Mouse (Mus musculus) embryonic facial prominence, embryonic 12.5 days (tissue): Measurements from ENCODE around the gene Olfr313. TPM values are rescaled to one million over a fixed set of nuclear protein-coding genes. Genes with fewer than 3 reads are reported as not detected.

Experiments
- ATAC-seq: fragments of 200-750 bp; cut with Nextera tagmentation; 2 replicates; pipeline ENCODE4 v1.8.0; 2017; ENCODE audit not compliant: insufficient number of reproducible peaks, insufficient read depth, low FRiP score, low TSS enrichment
- H3K27ac ChIP-seq: fragments of 300-500 bp; sonication (generic); 2 replicates; pipeline ENCODE4 v1.5.1; 2016; ENCODE audit warnings: mild to moderate bottlenecking
- H3K27me3 ChIP-seq: fragments of 300-500 bp; sonication (generic); 2 replicates; pipeline ENCODE4 v1.6.1; 2016; ENCODE audit warnings: mild to moderate bottlenecking, moderate library complexity
- H3K36me3 ChIP-seq: fragments of 300-500 bp; sonication (generic); 2 replicates; pipeline ENCODE4 v1.6.1; 2016; ENCODE audit warnings: mild to moderate bottlenecking
- H3K4me1 ChIP-seq: fragments of 300-500 bp; sonication (generic); 2 replicates; pipeline ENCODE4 v1.6.1; 2016
- H3K4me2 ChIP-seq: fragments of 300-500 bp; sonication (generic); replicated peaks from 2 replicates; pipeline ENCODE4 v1.6.1; 2016; ENCODE audit warnings: mild to moderate bottlenecking, moderate library complexity
- H3K4me3 ChIP-seq: fragments of 300-500 bp; sonication (generic); 2 replicates; pipeline ENCODE4 v1.5.1; 2016; ENCODE audit warnings: mild to moderate bottlenecking
- H3K9ac ChIP-seq: fragments of 300-500 bp; sonication (generic); 2 replicates; pipeline ENCODE4 v1.6.1; 2016; ENCODE audit warnings: mild to moderate bottlenecking, moderate library complexity
- H3K9me3 ChIP-seq: fragments of 300-500 bp; sonication (generic); 2 replicates; pipeline ENCODE4 v1.6.1; 2016; ENCODE audit warnings: mild to moderate bottlenecking, moderate library complexity
- WGBS: fragments of 180-500 bp; shearing (Covaris S2); methylation state at CpG from one replicate; pipeline ENCODE4 v1.1.7; 2016; 5-methylcytosine and 5-hydroxymethylcytosine counted together
- polyA plus RNA-seq: library from polyadenylated mRNA; unstranded; fragments of >200 nt; fragmentation: Nextera tagmentation; extraction: Ambion mirVana; gene quantifications from 2 replicates; pipeline ENCODE4 v1.2.1, GENCODE M21; 2016

Gene Olfr313
- polyA plus RNA-seq, 1 experiment from 2014 or later: not detected

DNA sequence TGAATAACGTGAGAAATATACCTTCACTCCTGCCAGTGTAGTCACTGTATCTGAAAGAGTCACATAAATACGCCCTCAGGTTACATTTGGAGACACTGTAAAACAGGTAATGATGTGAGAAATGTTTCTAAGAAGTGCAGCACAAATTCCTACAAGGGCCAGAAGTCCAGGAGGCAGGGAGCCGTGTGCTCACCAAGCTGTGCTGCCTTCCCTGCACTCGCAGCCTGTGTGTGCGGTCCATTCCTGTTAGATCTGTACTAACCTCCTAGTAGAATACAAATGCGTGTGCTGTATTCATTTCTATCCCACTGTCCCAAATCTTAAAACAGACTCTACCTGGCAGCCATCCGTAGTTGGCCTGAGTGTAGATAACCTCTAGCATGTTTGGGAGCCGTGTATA is 45.9 kb downstream of the Olfr313 start:
- Histone ChIP-seq H3K9me3 (peaks cover 24% of the 10 kb centered on the region), H3K4me3 (no peak overlapping the region), H3K4me1 (no peaks in the 10 kb centered on the region), H3K4me2 (no peak overlapping the region), H3K27me3 (no peaks in the 10 kb centered on the region), H3K36me3 (peaks cover 52% of the 10 kb centered on the region), H3K27ac (no peak overlapping the region), H3K9ac (no peak overlapping the region)
- no peak for ATAC-seq
- 96% methylated on average over 8 of the region's 8 CpGs for WGBS

DNA sequence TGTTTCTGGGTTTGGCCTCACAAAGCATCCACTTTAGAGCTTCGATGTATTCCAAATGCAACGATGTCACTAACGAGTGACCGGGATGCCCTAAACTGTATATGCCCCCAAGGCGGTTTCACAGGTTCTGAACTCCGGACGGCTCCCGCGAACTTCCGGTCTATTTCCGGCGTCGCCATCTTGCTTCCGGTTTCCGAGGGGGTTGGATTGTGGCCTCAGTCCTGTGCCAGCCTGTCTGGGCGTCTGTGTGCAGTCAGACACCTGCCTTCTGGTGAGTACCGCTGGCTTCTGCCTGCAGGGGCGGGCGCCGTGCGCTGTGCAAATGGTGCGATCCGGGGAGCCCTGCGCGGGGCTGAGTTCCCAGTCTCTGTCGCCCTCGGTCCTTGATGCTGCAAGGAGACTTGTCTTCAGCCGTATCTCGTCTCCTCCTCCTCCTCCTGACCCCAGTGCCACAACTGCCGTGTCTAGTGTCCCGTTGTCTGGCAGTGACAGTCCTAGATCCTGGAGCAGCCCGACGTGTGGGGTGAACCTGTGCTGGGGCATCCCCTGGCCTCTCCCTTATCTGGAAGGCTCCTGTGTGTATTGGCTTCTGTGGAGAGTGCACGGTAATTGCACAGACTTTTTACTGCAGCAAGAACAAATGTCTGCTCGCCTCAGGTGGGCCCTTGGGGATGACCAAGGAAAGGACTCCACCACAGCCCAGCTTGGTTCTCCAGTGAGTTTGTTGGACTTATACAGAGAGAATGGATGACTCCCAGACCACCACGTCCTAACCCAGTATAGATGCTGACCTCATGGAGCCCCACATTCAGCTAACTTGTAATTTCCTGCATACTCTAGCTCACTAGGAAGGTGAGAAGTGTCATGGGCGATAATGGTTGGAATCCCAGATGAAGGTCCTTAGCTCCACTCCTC is 52.5 kb downstream of the Olfr313 start, which contains the start of gene 2810021J22Rik:
Gene 2810021J22Rik, plus strand, starts transcription at position 178 of the 915 bp plus-strand sequence.
- H3K4me2 ChIP-seq: peak within 1 kb of the TSS; percentile 73
- H3K9me3 ChIP-seq: no peaks in the 10 kb centered on the region
- H3K27ac ChIP-seq: peak within 1 kb of the TSS; percentile 73
- H3K36me3 ChIP-seq: 0 out of 2 replicates have a peak, but pooled peaks cover 9% of the 10 kb centered on the region
- ATAC-seq: peak; percentile 92
- peak within 1 kb of the TSS; percentile 67 for H3K4me3 ChIP-seq
- H3K27me3 ChIP-seq: no peaks in the 10 kb centered on the region
- H3K9ac ChIP-seq: peak within 1 kb of the TSS; percentile 76
- WGBS: 8% methylated on average over 37 of the region's 37 CpGs
- H3K4me1 ChIP-seq: peaks cover 11% of the 10 kb centered on the region

DNA sequence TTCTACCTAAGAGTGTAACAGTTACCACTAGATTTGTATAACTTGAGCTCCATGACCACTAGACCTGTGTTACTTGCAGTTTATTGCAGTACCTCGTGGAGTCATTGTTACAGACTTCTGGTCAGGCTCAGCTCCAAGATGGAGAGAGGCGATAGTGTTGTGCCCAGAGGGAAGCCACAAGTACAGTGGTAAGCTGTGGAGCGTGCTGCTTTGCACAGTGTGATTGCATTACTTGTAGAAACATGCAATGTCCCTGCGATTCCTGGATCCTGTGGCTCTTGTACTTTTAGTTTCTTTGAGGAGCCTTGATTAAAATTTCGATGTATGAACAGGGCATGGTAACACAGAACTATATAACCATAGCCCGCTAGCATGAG is 53.1 kb downstream of the Olfr313 start:
- 87% methylated on average over 6 of the region's 6 CpGs for WGBS
- Histone ChIP-seq H3K4me1 (peaks cover 11% of the 10 kb centered on the region), H3K4me2 (peak overlapping the region; percentile 73), H3K27ac (no peak overlapping the region), H3K4me3 (peak overlapping the region; percentile 67), H3K27me3 (no peaks in the 10 kb centered on the region), H3K9ac (peak overlapping the region; percentile 76; the same call in 1 of the 2 replicates), H3K9me3 (no peaks in the 10 kb centered on the region), H3K36me3 (0 out of 2 replicates have a peak, but pooled peaks cover 9% of the 10 kb centered on the region)
- ATAC-seq: no peak

Other genes starting within 250 kb of the Olfr313 start
- gene Olfr224, start 244.4 kb upstream of the Olfr313 start, polyA plus RNA-seq: not detected in 2 replicates
- gene Olfr325, start 237.3 kb upstream of the Olfr313 start, polyA plus RNA-seq: not detected in 2 replicates
- not detected in 2 replicates for gene Olfr324, start 219.9 kb upstream of the Olfr313 start, polyA plus RNA-seq
- not detected in 2 replicates for gene 2210407C18Rik, start 198.9 kb upstream of the Olfr313 start, polyA plus RNA-seq
- gene Olfr323, start 184.5 kb upstream of the Olfr313 start, polyA plus RNA-seq: not detected in 2 replicates
- 0.26 and 0.60 TPM in 2 replicates for gene Trim58, start 174.5 kb upstream of the Olfr313 start, polyA plus RNA-seq
- gene Olfr322, start 156.2 kb upstream of the Olfr313 start, polyA plus RNA-seq: not detected in 2 replicates
- gene Olfr320, start 133.9 kb upstream of the Olfr313 start, polyA plus RNA-seq: not detected in 2 replicates
- not detected in 2 replicates for gene Olfr319, start 115.8 kb upstream of the Olfr313 start, polyA plus RNA-seq
- not detected in 2 replicates for gene Olfr318, start 91.0 kb upstream of the Olfr313 start, polyA plus RNA-seq
- not detected in 2 replicates for gene Olfr317, start 75.8 kb upstream of the Olfr313 start, polyA plus RNA-seq
- gene Olfr316, start 62.3 kb upstream of the Olfr313 start, polyA plus RNA-seq: not detected in 2 replicates
- gene Olfr315, start 41.8 kb upstream of the Olfr313 start, polyA plus RNA-seq: not detected in 2 replicates
- gene Olfr314, start 32.0 kb upstream of the Olfr313 start, polyA plus RNA-seq: not detected in 2 replicates
- gene Fam183b, start 13.0 kb upstream of the Olfr313 start, polyA plus RNA-seq: 0.42 and 0.59 TPM in 2 replicates
- gene Olfr312, start 14.2 kb downstream of the Olfr313 start, polyA plus RNA-seq: not detected in 2 replicates
- gene Olfr311, start 24.3 kb downstream of the Olfr313 start, polyA plus RNA-seq: not detected in 2 replicates
- 14.2 and 14.4 TPM in 2 replicates for gene Gm12258, start 32.2 kb downstream of the Olfr313 start, polyA plus RNA-seq
- 10.1 and 10.7 TPM in 2 replicates for gene 2810021J22Rik, start 52.2 kb downstream of the Olfr313 start, polyA plus RNA-seq
- 5.7 and 6.6 TPM in 2 replicates for gene Zfp39, start 89.2 kb downstream of the Olfr313 start, polyA plus RNA-seq
- gene Btnl10, start 102.9 kb downstream of the Olfr313 start, polyA plus RNA-seq: not detected in 2 replicates
- 366 and 374 TPM in 2 replicates for gene Rnf187, start 123.9 kb downstream of the Olfr313 start, polyA plus RNA-seq
- 52.7 and 70.4 TPM in 2 replicates for gene Hist3h2ba, start 133.9 kb downstream of the Olfr313 start, polyA plus RNA-seq
- 36.3 and 40.0 TPM in 2 replicates for gene Hist3h2a, start 139.7 kb downstream of the Olfr313 start, polyA plus RNA-seq
- gene Trim17, start 139.7 kb downstream of the Olfr313 start, polyA plus RNA-seq: 0.51 and 0.55 TPM in 2 replicates
- 22.7 and 23.3 TPM in 2 replicates for gene Trim11, start 163.1 kb downstream of the Olfr313 start, polyA plus RNA-seq